Mouse (Mus musculus) granulocyte monocyte progenitor cell, adult 5-6 weeks (primary cell): ENCODE data around the gene Gm28635. TPM values are rescaled to one million over a fixed set of nuclear protein-coding genes. Genes with fewer than 3 reads are reported as not detected.
"Not testable (repeated sequence)": the region's sequence is repeated elsewhere in the genome, so short reads cannot be mapped to it uniquely, and the experiment has no call there.

ENCODE experiments used
- ATAC-seq: replicated peaks from 2 replicates; pipeline ENCODE4 v1.8.0; 2016; ENCODE audit warnings: mild to moderate bottlenecking, moderate TSS enrichment, inconsistent platforms; ENCODE audit not compliant: poor library complexity, severe bottlenecking
- total RNA-seq, 2 experiments: library from RNA; stranded (forward) in 1 of 2; stranded (reverse) in 1 of 2; fragments of 200-712, 200-1000 nt in 1 of 2; fragments of >200 nt in 1 of 2; fragmentation: Nextera tagmentation in 1 of 2; gene quantifications; 2 replicates each; pipeline ENCODE4 v1.2.3; 2014 to 2017

Gm28635 gene
- total RNA-seq, 2 experiments from 2014 or later: not detected

- no peak for ATAC-seq
Measured at GRCm38 (mm10) chr2:84690050-84690449, 12.2 kb upstream of the Gm28635 start.

- no peak for ATAC-seq
Measured at GRCm38 (mm10) chr2:84688080-84688844, 10.4 kb upstream of the Gm28635 start.

- no peak for ATAC-seq
Measured at GRCm38 (mm10) chr2:84682605-84683183, 4.9 kb upstream of the Gm28635 start.

GRCm38 (mm10) chr2:84679016-84679415, 1.2 kb upstream of the Gm28635 start, which contains the start of gene Tmx2:
TSS of gene Tmx2 (minus strand) at chr2:84679140.
- no peak for ATAC-seq

- peak; percentile 42 for ATAC-seq
Measured at GRCm38 (mm10) chr2:84677270-84677967, 422 bp downstream of the Gm28635 start.

- not testable (repeated sequence) for ATAC-seq
Measured at GRCm38 (mm10) chr2:84671535-84671934, 6.3 kb downstream of the Gm28635 start.

- peak; percentile 86 for ATAC-seq
Measured at GRCm38 (mm10) chr2:84670569-84670933, 7.3 kb downstream of the Gm28635 start, which contains the start of gene Selenoh. TSS of gene Selenoh (minus strand) at chr2:84670770.

GRCm38 (mm10) chr2:84669828-84670568, 7.8 kb downstream of the Gm28635 start:
- peak; percentile 47 for ATAC-seq

- no peak for ATAC-seq
Measured at GRCm38 (mm10) chr2:84666081-84666480, 11.8 kb downstream of the Gm28635 start.

- peak; percentile 71 for ATAC-seq
Measured at GRCm38 (mm10) chr2:84662866-84663265, 15.0 kb downstream of the Gm28635 start.

GRCm38 (mm10) chr2:84660253-84660652, 17.6 kb downstream of the Gm28635 start:
- ATAC-seq: peak; percentile 72

- ATAC-seq: no peak
Measured at GRCm38 (mm10) chr2:84658806-84659205, 19.0 kb downstream of the Gm28635 start, which contains the start of gene Btbd18. TSS of gene Btbd18 (plus strand) at chr2:84659079.

GRCm38 (mm10) chr2:84655864-84656263, 22.0 kb downstream of the Gm28635 start:
- ATAC-seq: peak; percentile 95

GRCm38 (mm10) chr2:84653354-84653753, 24.5 kb downstream of the Gm28635 start:
- no peak for ATAC-seq

GRCm38 (mm10) chr2:84650464-84651195, 27.2 kb downstream of the Gm28635 start, which contains the start of gene Ctnnd1:
TSS of gene Ctnnd1 (minus strand) at chr2:84650765.
- ATAC-seq: peak; percentile 98

- peak; percentile 12; the same call in 1 of the 2 replicates for ATAC-seq
Measured at GRCm38 (mm10) chr2:84649674-84650073, 28.2 kb downstream of the Gm28635 start.

- no peak for ATAC-seq
Measured at GRCm38 (mm10) chr2:84648369-84648768, 29.5 kb downstream of the Gm28635 start.

- ATAC-seq: no peak
Measured at GRCm38 (mm10) chr2:84647051-84647568, 30.7 kb downstream of the Gm28635 start.

GRCm38 (mm10) chr2:84646138-84646537, 31.7 kb downstream of the Gm28635 start:
- no peak for ATAC-seq
